Mouse (Mus musculus) pancreas, adult 10 weeks (tissue): ENCODE results near the gene Polr2b. TPM values are rescaled to one million over a fixed set of nuclear protein-coding genes. Genes with fewer than 3 reads are reported as not detected.

Experiments used
- polyA plus RNA-seq: library from polyadenylated mRNA; stranded (reverse); fragments of 350-450 nt; fragmentation: Illumina TruSeq; extraction: RNeasy Lipid Tissue Mini Kit (QIAGEN cat#74804); gene quantifications from one replicate; pipeline ENCODE4 v1.2.3, GENCODE M21; 2015; ENCODE audit warnings: low read depth, low replicate concordance; ENCODE audit not compliant: insufficient read depth

The Polr2b gene
- 7.3 TPM for polyA plus RNA-seq

DNA sequence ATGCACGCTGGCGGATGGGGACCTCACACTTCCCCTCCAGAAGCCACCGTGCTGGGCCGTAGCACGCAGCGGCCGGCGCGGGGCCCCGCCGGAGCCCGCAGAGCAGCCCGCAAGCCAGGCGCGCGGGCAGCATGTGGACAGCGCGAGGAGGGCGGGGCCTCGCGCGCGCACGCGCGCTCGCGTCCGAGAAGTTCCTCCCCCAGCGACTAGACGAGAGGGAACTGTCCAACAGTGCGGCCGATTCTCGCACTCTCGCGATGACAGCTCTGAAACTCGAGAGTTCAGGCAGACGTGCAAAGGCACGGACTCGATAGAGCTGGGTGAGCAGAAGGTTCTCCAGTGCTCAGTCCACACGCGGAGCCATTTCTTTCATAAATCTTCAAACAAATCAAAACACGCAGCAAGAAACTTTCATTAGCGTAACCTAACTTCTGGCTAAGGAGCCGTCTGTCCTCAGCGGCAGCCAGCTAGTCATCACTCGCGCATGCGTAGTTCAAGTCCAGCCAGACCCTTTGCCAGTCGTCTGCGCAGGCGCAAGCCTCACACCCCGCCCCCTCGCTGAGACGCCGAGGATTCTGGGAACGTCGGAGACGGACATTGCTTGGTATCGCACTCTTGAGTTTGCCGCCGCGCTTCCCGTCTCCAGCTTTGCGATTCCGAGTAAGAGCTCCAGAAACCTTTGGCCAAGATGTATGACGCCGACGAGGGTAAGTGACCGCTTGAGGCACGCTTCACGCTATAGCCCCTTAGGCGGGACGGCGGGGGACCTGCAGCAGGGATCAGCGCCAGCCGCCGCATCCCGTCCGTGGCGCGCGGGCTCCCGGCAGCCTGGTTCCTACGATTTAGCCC, at the start of gene Polr2b, which contains the start of gene Noa1:
TSS of gene Polr2b (plus strand) at position 224 of the 849 bp plus-strand sequence.
TSS of gene Noa1 (minus strand) at position 161 of the 849 bp plus-strand sequence.

DNA sequence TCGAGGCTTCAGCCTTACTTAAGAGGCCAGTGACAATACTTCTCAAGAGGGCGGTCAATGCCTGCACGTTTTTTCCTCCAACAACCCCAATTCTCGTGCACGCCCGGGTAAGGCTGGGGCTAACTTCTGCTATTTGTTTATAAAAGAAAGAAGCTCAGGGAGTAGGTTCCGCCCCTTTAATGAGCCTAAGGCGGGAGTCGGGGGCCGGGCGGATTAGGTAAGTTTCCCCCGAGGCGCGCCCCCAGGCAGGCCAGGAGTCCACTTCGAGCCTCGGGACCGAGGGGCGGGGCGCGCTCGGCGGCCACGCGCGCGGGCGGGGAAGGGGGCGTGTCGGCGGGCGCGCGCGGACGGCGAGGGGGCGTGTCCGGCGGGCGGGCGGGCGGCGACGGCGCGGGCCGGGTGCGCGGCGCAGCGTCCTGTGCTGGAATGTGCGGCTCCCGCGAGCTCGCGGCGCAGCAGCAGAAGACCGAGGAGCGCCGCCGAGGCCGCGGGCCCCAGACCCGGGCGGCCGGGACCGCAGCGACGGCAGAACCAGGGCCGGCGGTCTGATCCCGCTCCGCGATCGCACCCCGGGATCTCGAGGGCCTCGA, 44.8 kb upstream of the Polr2b start, which contains the start of gene Rest:
TSS of gene Rest (plus strand) at position 411 of the 590 bp plus-strand sequence.

Other genes with a start within 250 kb of the Polr2b start
- gene Hopx, start 195.0 kb upstream of the Polr2b start, polyA plus RNA-seq: 5.3 TPM
- not detected for gene Spink2, start 98.7 kb upstream of the Polr2b start, polyA plus RNA-seq
- gene Rest, start 44.7 kb upstream of the Polr2b start, polyA plus RNA-seq: 1.1 TPM
- gene Noa1, start 63 bp upstream of the Polr2b start, polyA plus RNA-seq: 6.4 TPM
- 268 TPM for gene Igfbp7, start 97.9 kb downstream of the Polr2b start, polyA plus RNA-seq